Mouse (Mus musculus) bone marrow, adult 2 months (tissue): ENCODE results near the gene Col6a4.

Experiments used
- CTCF ChIP-seq: fragments of 200-500 bp; IDR thresholded peaks from 2 replicates; pipeline ENCODE4 v1.5.1; 2011; ENCODE audit warnings: low read length, control low read depth; ENCODE audit not compliant: control insufficient read depth, insufficient read depth
- POLR2A ChIP-seq: fragments of 200-500 bp; IDR thresholded peaks from 2 replicates; pipeline ENCODE4 v1.6.1; 2011; ENCODE audit warnings: low read depth, mild to moderate bottlenecking, control low read depth, low read length, borderline replicate concordance; ENCODE audit not compliant: control insufficient read depth

- TF ChIP-seq POLR2A (no peak), CTCF (no peak)
Measured at GRCm38 (mm10) chr9:106099379-106100021, 2.9 kb upstream of the Col6a4 start.
